29 mouse cellular contexts compared by ENCODE assay signal in genomic region chr5:31963851-31964250, GRCm38 (mm10).
A peak's percentile ranks its signal among the peaks of the same experiment; 100 is the strongest.
DNase-seq lines count a peak whose midpoint lies in the region; ATAC-seq and TF ChIP-seq lines count a peak whose summit lies in the region.
"Had no signal": no experiment of that assay in that cellular context is flagged by ENCODE, and none has a peak within 500 bp of the region (broad histone marks: within the 10 kb centered on the region; RNA-seq: fewer than 3 reads in every experiment).

No protein-coding gene starts in this region.

- intact Hi-C loops in gastrocnemius, adult 2 months (cut with DNase I) = no loop called here

- no peak overlapping the region for H3K4me3 ChIP-seq in gastrocnemius, adult 2 months
- no peak overlapping the region for H3K4me3 ChIP-seq in myocyte
- no peak overlapping the region for H3K4me3 ChIP-seq in midbrain, embryonic 10.5 days
- H3K4me3 ChIP-seq: embryonic facial prominence, embryonic 12.5 days; hindbrain, embryonic 12.5 days; left cerebral cortex, adult 2 months; limb, embryonic 12.5 days; liver, embryonic 15.5 days; lung, embryonic 15.5 days; neural tube, embryonic 15.5 days had no signal

- H3K9me3 ChIP-seq in midbrain, embryonic 10.5 days (replicated peaks) = no peaks in the 10 kb centered on the region
- H3K9me3 ChIP-seq: embryonic facial prominence, embryonic 12.5 days; hindbrain, embryonic 12.5 days; limb, embryonic 12.5 days; liver, embryonic 15.5 days; lung, embryonic 15.5 days; neural tube, embryonic 15.5 days had no signal

- no peak for TF ChIP-seq POLR2A in myocyte (IDR thresholded peaks at IDR 0.05; ENCODE audit: insufficient read length, low read depth)

- ATAC-seq in monocyte, adult 5-6 weeks (replicated peaks; ENCODE audit: insufficient number of reproducible peaks, low FRiP score, low TSS enrichment, poor library complexity, severe bottlenecking) = no peak
- ATAC-seq: forebrain, embryonic 14.5 days; midbrain, embryonic 16.5 days; Patski had no signal

- no peak overlapping the region for H3ac ChIP-seq in myocyte (ENCODE audit: control insufficient read depth, insufficient read length)

- no peaks in the 10 kb centered on the region for H3K79me2 ChIP-seq in myocyte (ENCODE audit: control insufficient read depth, insufficient read depth)

- no peaks in the 10 kb centered on the region for H3K27me3 ChIP-seq in myocyte (ENCODE audit: control insufficient read depth, insufficient read depth, insufficient read length)
- H3K27me3 ChIP-seq in midbrain, embryonic 10.5 days (ENCODE audit: low read depth, poor library complexity, severe bottlenecking) = no peaks in the 10 kb centered on the region
- H3K27me3 ChIP-seq: embryonic facial prominence, embryonic 12.5 days; hindbrain, embryonic 12.5 days; limb, embryonic 12.5 days; liver, embryonic 15.5 days; lung, embryonic 15.5 days; neural tube, embryonic 15.5 days; Patski had no signal

- TF ChIP-seq CTCF in gastrocnemius, adult 2 months (IDR thresholded peaks at IDR 0.05) = no peak

- 87% methylated on average over 2 of the region's 2 CpGs for WGBS in midbrain, embryonic 10.5 days

- H3K36me3 ChIP-seq in myocyte (ENCODE audit: control insufficient read depth, insufficient read depth) = no peaks in the 10 kb centered on the region
- H3K36me3 ChIP-seq in midbrain, embryonic 10.5 days = no peaks in the 10 kb centered on the region
- H3K36me3 ChIP-seq: embryonic facial prominence, embryonic 12.5 days; hindbrain, embryonic 12.5 days; limb, embryonic 12.5 days; liver, embryonic 15.5 days; lung, embryonic 15.5 days; neural tube, embryonic 15.5 days had no signal

- H3K4me2 ChIP-seq in myocyte (ENCODE audit: low read depth) = no peak overlapping the region
- H3K4me2 ChIP-seq: embryonic facial prominence, embryonic 12.5 days; heart, embryonic 11.5 days; hindbrain, embryonic 12.5 days; limb, embryonic 12.5 days; liver, embryonic 15.5 days; lung, embryonic 15.5 days; midbrain, embryonic 11.5 days; neural tube, embryonic 15.5 days had no signal

- H3K4me1 ChIP-seq in midbrain, embryonic 10.5 days = peaks cover 10% of the 10 kb centered on the region
- H3K4me1 ChIP-seq: limb, embryonic 12.5 days; lung, embryonic 15.5 days had no signal

- DNase-seq in gastrocnemius, postnatal 25 days = peak; percentile 14
- no peak for DNase-seq in gastrocnemius, adult 2 months
- DNase-seq in thymus, postnatal 10 days (ENCODE audit: low spot score in 2 of 2) = peak; percentile 65 to 78
- DNase-seq in adipocyte (ENCODE audit: low spot score) = no peak
- DNase-seq in midbrain, embryonic 10.5 days (ENCODE audit: low spot score) = no peak
- no peak for DNase-seq in spleen, postnatal 4 days (ENCODE audit: low spot score in 2 of 2)
- DNase-seq: cerebellum, adult 8-10 months; cerebellum, postnatal 25 days; gastrocnemius, postnatal 36 days; heart, adult 18-20 months; heart, postnatal 36 days; kidney, adult 11 months; kidney, postnatal 14 days; right cerebral cortex, adult 18-20 months; spleen, adult 18-20 months had no signal

- H3K27ac ChIP-seq in gastrocnemius, adult 2 months = no peak overlapping the region
- H3K27ac ChIP-seq in midbrain, embryonic 10.5 days (replicated peaks) = no peak overlapping the region
- H3K27ac ChIP-seq: embryonic facial prominence, embryonic 12.5 days; hindbrain, embryonic 12.5 days; left cerebral cortex, adult 2 months; limb, embryonic 12.5 days; liver, embryonic 15.5 days; lung, embryonic 15.5 days; neural tube, embryonic 15.5 days had no signal

TF ChIP-seq in myocyte, 11 proteins besides CTCF, POLR2A, EP300 and RAD21:
- TF ChIP-seq TCF12 (IDR thresholded peaks at IDR 0.05; ENCODE audit: insufficient read depth, poor library complexity, severe bottlenecking) (no peak), E2F4 (IDR thresholded peaks at IDR 0.05; ENCODE audit: insufficient read depth) (no peak), SRF (IDR thresholded peaks at IDR 0.05; ENCODE audit: control insufficient read depth, insufficient read length, low read depth) (no peak), MYOD1 (IDR thresholded peaks at IDR 0.05; ENCODE audit: control insufficient read depth in 1 of 3, insufficient read length in 2 of 3, low read depth in 2 of 3) (peak in 2 of 3 experiments; percentile 28 to 40), USF1 (IDR thresholded peaks at IDR 0.05; ENCODE audit: low read depth) (no peak), MAX (IDR thresholded peaks at IDR 0.05; ENCODE audit: low read depth) (no peak), REST (IDR thresholded peaks at IDR 0.05; ENCODE audit: insufficient read depth, insufficient read length) (no peak), TCF3 (IDR thresholded peaks at IDR 0.05; ENCODE audit: insufficient read length, low read depth) (no peak)
TF ChIP-seq in myocyte: peak in this region for 1.

Comparison
In these comparisons a context has a peak if more than half of its experiments do, and no peak if none do; other contexts are left out.
1. DNase-seq: peak in gastrocnemius, postnatal 25 days (single experiment) and thymus, postnatal 10 days (2 of 2); none in gastrocnemius, adult 2 months (single experiment), adipocyte (single experiment), midbrain, embryonic 10.5 days (single experiment) and spleen, postnatal 4 days (0 of 2).